Mouse (Mus musculus): ENCODE measurements at regions not wholly inside any gene's neighbourhood (a gene's known extent, or its start where the extent isn't known, plus 50 kb on each side); places are given as distances from the start of the nearest gene placed in this dataset.

DNA sequence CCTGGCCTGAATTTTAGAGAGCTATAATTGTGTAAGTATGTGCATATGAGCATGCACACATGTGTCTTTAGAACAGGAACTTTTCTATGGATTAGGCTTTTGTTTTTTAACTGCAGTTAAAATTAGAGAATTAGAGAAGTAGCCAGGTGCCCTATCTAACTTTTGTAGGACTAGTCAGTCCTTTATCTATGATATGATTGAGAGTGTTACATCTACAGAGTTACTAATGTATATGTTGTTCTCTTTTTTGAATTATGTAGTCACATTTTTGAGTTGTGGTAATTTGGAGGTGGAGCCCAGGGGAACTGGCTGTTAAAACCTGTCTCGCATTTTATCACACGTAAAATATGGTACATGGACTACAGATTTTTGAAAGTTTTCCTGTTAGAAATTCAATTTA lies 138.4 kb downstream of the Tmem161b start:
- TF ChIP-seq POLR2A (IDR thresholded peaks at IDR 0.05; ENCODE audit: low read depth, low read length) (no peak), CTCF (IDR thresholded peaks at IDR 0.05; ENCODE audit: extremely low read depth, insufficient read length, insufficient replicate concordance, low read depth, low read length) (no peak)
